Mouse (Mus musculus): ENCODE data around the gene Tmem189. TPM values are rescaled to one million over a fixed set of nuclear protein-coding genes. Genes with fewer than 3 reads are reported as not detected.
A peak's percentile ranks its signal among the peaks of the same experiment; 100 is the strongest.

Gene Tmem189
- polyA plus RNA-seq (2014; fragmentation: Nextera tagmentation; extraction: Ambion mirVana), result 41.6 and 43.3 TPM in 2 replicates

- no peak for TF ChIP-seq CTCF (IDR thresholded peaks at IDR 0.05; ENCODE audit: low read depth)
- no peaks in the 10 kb centered on the region for H3K4me1 ChIP-seq (ENCODE audit: insufficient read depth)
- H3K9ac ChIP-seq, result peak within 1 kb of the TSS; percentile 83
- peak; percentile 13; the same call in 1 of the 2 replicates for ATAC-seq (ENCODE audit: insufficient read depth)
- peak within 1 kb of the TSS; percentile 92 for H3K4me2 ChIP-seq
- H3K4me3 ChIP-seq (ENCODE audit: low read depth, low read length), result peak within 1 kb of the TSS; percentile 80
- peak; percentile 75 for DNase-seq
- H3K27me3 ChIP-seq (ENCODE audit: insufficient read depth, low read length), result no peaks in the 10 kb centered on the region; the same call in 1 of the 2 replicates
- H3K27ac ChIP-seq (ENCODE audit: low read depth), result peak within 1 kb of the TSS; percentile 94
- under 1% methylated on average over 99 of the region's 99 CpGs for WGBS
- H3K9me3 ChIP-seq (ENCODE audit: low read depth, low read length), result no peaks in the 10 kb centered on the region
- H3K36me3 ChIP-seq (ENCODE audit: insufficient read depth), result peaks cover 24% of the 10 kb centered on the region
Measured at GRCm38 (mm10) chr2:167689501-167690218, at the start of gene Tmem189. Tmem189 (minus strand) TSS chr2:167689822.

- TF ChIP-seq CTCF (IDR thresholded peaks at IDR 0.05; ENCODE audit: low read depth), result no peak
- H3K9ac ChIP-seq, result no peak overlapping the region
- H3K27me3 ChIP-seq (ENCODE audit: insufficient read depth, low read length), result no peaks in the 10 kb centered on the region
- H3K4me3 ChIP-seq (ENCODE audit: low read depth, low read length), result no peak overlapping the region
- 26% methylated on average over 6 of the region's 6 CpGs for WGBS
- H3K27ac ChIP-seq (ENCODE audit: low read depth), result no peak overlapping the region
- no peak for DNase-seq
- no peak overlapping the region for H3K4me2 ChIP-seq
- peaks cover 2% of the 10 kb centered on the region for H3K4me1 ChIP-seq (ENCODE audit: insufficient read depth)
- no peak for ATAC-seq (ENCODE audit: insufficient read depth)
- H3K36me3 ChIP-seq (ENCODE audit: insufficient read depth), result no peaks in the 10 kb centered on the region
- no peaks in the 10 kb centered on the region for H3K9me3 ChIP-seq (ENCODE audit: low read depth, low read length)
Measured at GRCm38 (mm10) chr2:167739030-167739429, 49.4 kb upstream of the Tmem189 start.

GRCm38 (mm10) chr2:167734861-167735260 lies 45.2 kb upstream of the Tmem189 start:
- 58% methylated on average over 10 of the region's 10 CpGs for WGBS
- no peak overlapping the region for H3K27ac ChIP-seq (ENCODE audit: low read depth)
- H3K9ac ChIP-seq, result no peak overlapping the region
- H3K9me3 ChIP-seq (ENCODE audit: low read depth, low read length), result no peaks in the 10 kb centered on the region
- no peaks in the 10 kb centered on the region for H3K27me3 ChIP-seq (ENCODE audit: insufficient read depth, low read length)
- H3K4me1 ChIP-seq (ENCODE audit: insufficient read depth), result no peaks in the 10 kb centered on the region; the same call in 1 of the 2 replicates
- TF ChIP-seq CTCF (IDR thresholded peaks at IDR 0.05; ENCODE audit: low read depth), result no peak
- DNase-seq (no peak), ATAC-seq (ENCODE audit: insufficient read depth) (no peak)
- no peak overlapping the region for H3K4me3 ChIP-seq (ENCODE audit: low read depth, low read length)
- H3K36me3 ChIP-seq (ENCODE audit: insufficient read depth), result no peaks in the 10 kb centered on the region
- H3K4me2 ChIP-seq, result no peak overlapping the region

- Histone ChIP-seq H3K36me3 (ENCODE audit: insufficient read depth) (no peaks in the 10 kb centered on the region), H3K9me3 (ENCODE audit: low read depth, low read length) (no peaks in the 10 kb centered on the region), H3K4me3 (ENCODE audit: low read depth, low read length) (no peak overlapping the region), H3K4me2 (no peak overlapping the region), H3K27ac (ENCODE audit: low read depth) (no peak overlapping the region), H3K4me1 (ENCODE audit: insufficient read depth) (peaks cover 4% of the 10 kb centered on the region), H3K27me3 (ENCODE audit: insufficient read depth, low read length) (no peaks in the 10 kb centered on the region), H3K9ac (no peak overlapping the region)
- 56% methylated on average over 13 of the region's 13 CpGs for WGBS
- DNase-seq (no peak), ATAC-seq (ENCODE audit: insufficient read depth) (no peak)
- TF ChIP-seq CTCF (IDR thresholded peaks at IDR 0.05; ENCODE audit: low read depth), result no peak
Measured at GRCm38 (mm10) chr2:167731149-167731548, 41.5 kb upstream of the Tmem189 start.

- DNase-seq, result no peak
- Histone ChIP-seq H3K4me3 (ENCODE audit: low read depth, low read length) (no peak overlapping the region), H3K27me3 (ENCODE audit: insufficient read depth, low read length) (no peaks in the 10 kb centered on the region), H3K4me1 (ENCODE audit: insufficient read depth) (peaks cover 4% of the 10 kb centered on the region), H3K9ac (no peak overlapping the region), H3K27ac (ENCODE audit: low read depth) (no peak overlapping the region), H3K36me3 (ENCODE audit: insufficient read depth) (no peaks in the 10 kb centered on the region), H3K9me3 (ENCODE audit: low read depth, low read length) (no peaks in the 10 kb centered on the region), H3K4me2 (no peak overlapping the region)
- ATAC-seq (ENCODE audit: insufficient read depth), result no peak
- TF ChIP-seq CTCF (IDR thresholded peaks at IDR 0.05; ENCODE audit: low read depth), result no peak
- 56% methylated on average over 7 of the region's 7 CpGs for WGBS
Measured at GRCm38 (mm10) chr2:167730036-167730435, 40.4 kb upstream of the Tmem189 start.

GRCm38 (mm10) chr2:167727161-167727560 lies 37.5 kb upstream of the Tmem189 start:
- Histone ChIP-seq H3K9ac (peak overlapping the region; percentile 39; the same call in 1 of the 2 replicates), H3K27ac (ENCODE audit: low read depth) (peak overlapping the region; percentile 16; the same call in 1 of the 2 replicates), H3K4me1 (ENCODE audit: insufficient read depth) (peaks cover 4% of the 10 kb centered on the region; the same call in 1 of the 2 replicates), H3K27me3 (ENCODE audit: insufficient read depth, low read length) (no peaks in the 10 kb centered on the region), H3K4me3 (ENCODE audit: low read depth, low read length) (no peak overlapping the region), H3K4me2 (no peak overlapping the region), H3K36me3 (ENCODE audit: insufficient read depth) (no peaks in the 10 kb centered on the region), H3K9me3 (ENCODE audit: low read depth, low read length) (no peaks in the 10 kb centered on the region)
- WGBS, result 46% methylated on average over 13 of the region's 13 CpGs
- DNase-seq, result peak; percentile 78
- no peak for TF ChIP-seq CTCF (IDR thresholded peaks at IDR 0.05; ENCODE audit: low read depth)
- ATAC-seq (ENCODE audit: insufficient read depth), result peak; percentile 76

- no peaks in the 10 kb centered on the region for H3K36me3 ChIP-seq (ENCODE audit: insufficient read depth)
- H3K4me2 ChIP-seq, result no peak overlapping the region
- 86% methylated on average over 10 of the region's 10 CpGs for WGBS
- ATAC-seq (ENCODE audit: insufficient read depth) (no peak), DNase-seq (no peak)
- no peak overlapping the region for H3K27ac ChIP-seq (ENCODE audit: low read depth)
- no peak overlapping the region for H3K9ac ChIP-seq
- no peak for TF ChIP-seq CTCF (IDR thresholded peaks at IDR 0.05; ENCODE audit: low read depth)
- H3K4me1 ChIP-seq (ENCODE audit: insufficient read depth), result peaks cover 4% of the 10 kb centered on the region; the same call in 1 of the 2 replicates
- no peaks in the 10 kb centered on the region for H3K9me3 ChIP-seq (ENCODE audit: low read depth, low read length)
- no peak overlapping the region for H3K4me3 ChIP-seq (ENCODE audit: low read depth, low read length)
- H3K27me3 ChIP-seq (ENCODE audit: insufficient read depth, low read length), result no peaks in the 10 kb centered on the region
Measured at GRCm38 (mm10) chr2:167725879-167726278, 36.3 kb upstream of the Tmem189 start.
